Mouse (Mus musculus) ES-E14 (cell line): Measurements from ENCODE around the gene Zfp568.

ENCODE experiments used
- CHD2 ChIP-seq: IDR thresholded peaks from 2 replicates; pipeline ENCODE4 v1.6.1; 2014; ENCODE audit warnings: mild to moderate bottlenecking, low read depth, low read length, inconsistent platforms
- HCFC1 ChIP-seq: IDR thresholded peaks from 2 replicates; pipeline ENCODE4 v1.6.1; 2012; ENCODE audit warnings: low read length, inconsistent platforms, borderline replicate concordance; ENCODE audit not compliant: insufficient read depth
- MAFK ChIP-seq: IDR thresholded peaks from 2 replicates; pipeline ENCODE4 v1.6.1; 2014; ENCODE audit warnings: mild to moderate bottlenecking, low read depth, low read length, inconsistent platforms; ENCODE audit not compliant: insufficient read depth
- ZC3H11A ChIP-seq: IDR thresholded peaks from 2 replicates; pipeline ENCODE4 v1.6.1; 2012; ENCODE audit warnings: low read depth, mild to moderate bottlenecking, inconsistent platforms, low read length, borderline replicate concordance
- ZNF384 ChIP-seq: IDR thresholded peaks from 2 replicates; pipeline ENCODE4 v1.6.1; 2012; ENCODE audit warnings: low read depth, low read length, inconsistent platforms

GRCm38 (mm10) chr7:29941027-29941426 lies 42.7 kb upstream of the Zfp568 start:
- TF ChIP-seq ZNF384 (no peak), HCFC1 (no peak), MAFK (no peak), CHD2 (no peak), ZC3H11A (no peak)
